Mouse (Mus musculus) left cerebral cortex, adult 2 months (tissue): ENCODE results near the gene Eln. TPM values are rescaled to one million over a fixed set of nuclear protein-coding genes. Genes with fewer than 3 reads are reported as not detected.
A peak's percentile ranks its signal among the peaks of the same experiment; 100 is the strongest.

Source experiments
- DNase-seq, 2 experiments: peaks; one replicate each; pipeline ENCODE4 v3.0.0; 2021 to 2022; ENCODE audit warnings: low spot score in 2 of 2, mixed read lengths in 1 of 2; ENCODE audit errors: extremely low spot score in 1 of 2
- H3K27ac ChIP-seq: fragments of 200-600 bp; 2 replicates; pipeline ENCODE4 v1.8.1; 2022
- H3K4me3 ChIP-seq: fragments of 200-600 bp; 2 replicates; pipeline ENCODE4 v1.8.1; 2022
- CTCF ChIP-seq: fragments of 200-600 bp; IDR thresholded peaks from 2 replicates; pipeline ENCODE4 v1.8.1; 2022; ENCODE audit warnings: antibody characterized with exemption, mild to moderate bottlenecking, moderate library complexity
- intact Hi-C: fragments of 180-260 bp; cut with DNase I; formaldehyde crosslinking; loops from one replicate; pipeline ENCODE4 v1.15.1; 2025
- total RNA-seq, 2 experiments: library from RNA; stranded (reverse); gene quantifications; 2 replicates each; pipeline ENCODE4 v1.2.3; 2021

The Eln gene
- total RNA-seq, 2 experiments from 2014 or later: 11.3 to 11.7 TPM

DNA sequence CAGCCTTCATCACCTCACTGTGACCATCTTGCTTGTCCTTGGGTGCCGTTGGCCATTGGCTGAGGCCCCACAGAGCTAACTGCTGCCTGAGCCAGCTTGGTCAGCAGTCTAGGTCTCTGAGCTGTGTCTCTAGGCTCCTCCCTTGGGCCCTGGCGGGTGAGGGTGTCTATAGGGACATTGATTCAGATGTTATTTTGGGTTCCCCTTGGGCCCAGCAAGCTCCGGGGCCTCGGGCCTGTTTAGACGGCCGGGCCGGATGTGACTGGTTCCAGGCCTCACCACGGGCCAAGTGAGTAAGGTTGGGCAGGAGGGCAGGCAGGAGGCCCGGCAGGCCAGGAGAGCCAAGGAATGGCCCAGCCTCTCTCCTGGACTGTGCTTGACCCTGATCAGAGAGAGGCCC, 16.2 kb upstream of the Eln start:
- intact Hi-C loops: no loop called here
- no peak for DNase-seq
- no peak for TF ChIP-seq CTCF
- Histone ChIP-seq H3K4me3 (no peak overlapping the region), H3K27ac (no peak overlapping the region)

DNA sequence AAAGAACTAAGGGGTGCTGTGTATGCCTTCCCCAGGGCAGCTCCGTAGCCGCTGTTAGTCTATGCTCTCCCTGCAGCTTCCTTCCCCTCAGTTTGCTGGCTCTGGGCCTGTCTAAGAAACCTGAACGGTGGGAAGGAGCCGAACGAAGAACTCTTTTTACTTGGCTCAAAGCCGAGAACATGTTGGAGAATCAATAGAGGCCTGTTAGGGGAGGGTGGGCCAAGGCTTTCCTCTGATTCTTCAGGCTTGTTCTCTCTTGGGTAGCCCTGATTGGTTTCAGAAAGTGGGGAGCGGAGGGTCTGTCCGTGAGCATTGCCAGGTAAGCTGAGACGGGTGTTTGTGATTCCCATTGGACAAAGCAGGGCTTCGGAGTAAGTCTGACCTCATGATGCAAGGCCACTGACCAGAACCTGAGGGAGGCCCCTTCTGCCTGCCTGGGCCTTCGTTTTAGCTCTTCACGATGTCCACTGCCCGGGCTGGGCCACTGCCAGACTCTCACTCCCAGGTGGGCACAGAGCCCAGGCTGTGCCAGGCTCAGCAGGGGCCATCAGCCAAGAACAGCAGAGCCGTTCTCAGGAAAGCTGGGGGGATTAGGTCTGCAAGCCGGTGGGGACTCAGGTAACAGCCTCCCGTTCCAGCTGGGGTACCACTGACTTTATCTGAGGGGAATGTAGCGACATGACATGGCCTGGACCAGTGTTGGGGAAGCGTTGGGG, 14.4 kb upstream of the Eln start:
- no peak overlapping the region for H3K27ac ChIP-seq
- TF ChIP-seq CTCF: no peak
- intact Hi-C loops: no loop called here
- peak in 1 of 2 experiments; percentile 28 for DNase-seq
- H3K4me3 ChIP-seq: no peak overlapping the region

- intact Hi-C loops: no loop called here
- TF ChIP-seq CTCF: no peak
- H3K4me3 ChIP-seq: no peak overlapping the region
- DNase-seq: no peak
- no peak overlapping the region for H3K27ac ChIP-seq
These were observed 8.9 kb upstream of the Eln start for GRCm38 (mm10) chr5:134756031-134756430.

DNA sequence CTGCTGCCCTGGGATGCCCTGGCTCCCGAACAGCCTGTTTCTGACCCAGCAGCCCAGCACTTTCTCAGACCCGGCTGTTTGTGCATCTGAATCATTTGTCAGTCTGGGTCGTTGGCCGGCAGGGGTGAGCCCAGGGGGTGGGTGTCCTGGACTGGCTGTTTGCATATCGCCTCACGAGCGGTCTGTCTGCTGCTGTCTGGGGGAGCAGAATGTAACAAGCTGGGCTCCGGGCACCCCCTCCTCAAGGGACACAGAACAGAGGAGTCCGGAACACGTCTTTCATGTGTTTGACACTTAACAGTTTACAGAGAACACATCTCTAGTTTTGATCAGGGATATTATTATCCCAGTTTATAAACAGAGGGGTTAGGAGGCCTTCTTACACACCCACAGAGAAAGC, 7.0 kb upstream of the Eln start:
- DNase-seq: no peak
- H3K27ac ChIP-seq: no peak overlapping the region
- H3K4me3 ChIP-seq: no peak overlapping the region
- intact Hi-C loops: no loop called here
- no peak for TF ChIP-seq CTCF

DNA sequence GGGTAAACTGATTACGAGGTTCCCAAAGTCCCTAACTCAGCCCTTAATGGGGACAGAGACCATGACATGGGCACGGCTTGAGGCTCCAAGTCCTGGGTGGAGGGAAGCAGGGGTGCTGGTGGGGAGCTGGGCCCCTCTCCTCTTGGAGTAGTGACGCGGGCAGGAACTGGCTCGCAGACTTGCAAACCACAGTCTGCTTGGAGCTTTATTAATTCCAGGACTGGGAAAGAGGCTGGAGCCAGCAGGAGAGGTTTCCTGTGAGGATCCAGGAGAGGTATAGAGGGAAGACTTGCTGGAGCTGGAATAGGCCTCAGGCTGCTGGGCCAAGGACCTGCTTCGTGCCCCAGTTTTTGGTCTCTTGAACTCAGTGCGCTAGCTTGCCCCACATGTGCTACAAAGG, 3.3 kb upstream of the Eln start:
- DNase-seq: no peak
- Histone ChIP-seq H3K4me3 (no peak overlapping the region), H3K27ac (no peak overlapping the region)
- intact Hi-C loops: no loop called here
- TF ChIP-seq CTCF: no peak

DNA sequence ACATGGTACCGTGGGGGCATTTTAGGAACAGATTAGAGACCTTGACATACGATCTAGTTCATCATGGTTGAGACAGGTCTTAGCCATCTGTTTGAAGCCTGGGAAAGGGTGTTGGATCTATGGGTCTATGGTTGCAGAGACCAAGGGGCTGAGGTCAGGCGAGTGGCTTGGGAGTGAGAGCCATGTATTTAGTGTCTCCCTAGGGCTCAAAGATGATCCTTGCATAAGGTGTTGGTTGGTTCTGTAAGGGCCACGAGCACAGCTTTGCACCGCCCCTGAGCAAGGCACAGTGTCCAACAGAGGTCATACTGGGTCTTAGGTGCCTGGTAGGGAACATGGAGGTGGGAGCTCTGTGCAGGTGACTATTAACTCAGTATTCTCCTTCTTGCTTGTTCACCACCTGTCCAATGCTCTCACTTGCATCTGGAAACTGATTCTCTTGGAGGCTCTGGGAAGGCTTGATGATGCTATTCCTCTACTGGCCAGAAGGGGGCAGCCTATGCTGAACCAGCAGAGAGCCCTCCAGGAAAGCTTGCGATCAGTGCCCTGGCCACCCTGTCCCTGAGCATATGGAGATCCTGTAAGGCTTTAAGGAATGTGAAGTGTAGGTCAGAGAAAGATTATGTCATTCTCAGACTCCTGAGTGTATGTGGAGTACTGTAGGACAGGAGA, 960 bp upstream of the Eln start:
- Histone ChIP-seq H3K27ac (peak overlapping the region; percentile 72), H3K4me3 (peak overlapping the region; percentile 7; the same call in 1 of the 2 replicates)
- peak; percentile 56 for DNase-seq
- peak; percentile 94 for TF ChIP-seq CTCF
- intact Hi-C loops: loop anchor here (2.0 kb wide), 1 partner anchor 153 kb away; no protein-coding TSS in a partner anchor

DNA sequence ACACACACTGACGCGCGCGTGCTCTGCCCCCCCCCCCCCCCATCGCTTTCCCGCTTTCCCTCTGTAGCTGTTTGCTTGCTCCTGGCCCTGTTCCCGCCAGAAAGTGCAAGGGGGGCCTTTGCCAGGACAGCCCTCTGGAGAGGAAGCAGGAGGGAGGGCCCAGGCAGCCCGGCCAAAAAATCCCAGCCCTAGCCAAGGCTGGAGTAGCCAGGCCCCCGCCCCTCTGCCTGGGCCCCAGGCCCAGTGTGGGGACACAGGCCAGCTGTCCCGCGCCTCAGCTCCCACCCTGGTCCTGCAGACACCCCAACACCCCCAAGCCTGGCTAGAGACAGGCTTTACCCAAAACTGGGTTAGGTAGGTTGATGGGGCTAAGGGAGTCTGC, 380 bp upstream of the Eln start:
- intact Hi-C loops: no loop called here
- Histone ChIP-seq H3K4me3 (peak overlapping the region; percentile 7; the same call in 1 of the 2 replicates), H3K27ac (peak overlapping the region; percentile 72)
- peak; percentile 53 to 67 for DNase-seq
- no peak for TF ChIP-seq CTCF

DNA sequence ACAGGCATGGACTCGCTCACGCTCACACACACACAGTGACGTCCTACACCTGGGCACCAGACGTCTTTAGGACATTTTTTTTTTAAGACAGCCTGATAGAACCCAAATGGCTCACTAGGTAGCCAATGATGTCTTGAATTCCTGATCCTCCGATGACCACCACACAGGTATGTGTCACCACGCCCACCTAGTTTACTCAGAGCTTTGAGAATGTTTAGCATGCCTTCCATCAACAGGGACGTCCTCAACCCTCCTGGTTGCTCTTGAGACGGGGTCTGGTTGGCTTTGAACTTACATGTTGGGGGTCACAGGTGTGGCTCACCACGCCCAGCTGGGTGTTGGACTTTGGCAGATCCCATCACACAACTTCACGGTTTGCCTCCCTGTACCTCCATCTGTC, 922 bp downstream of the Eln start:
- no peak overlapping the region for H3K27ac ChIP-seq
- TF ChIP-seq CTCF: no peak
- no peak overlapping the region for H3K4me3 ChIP-seq
- intact Hi-C loops: no loop called here
- no peak for DNase-seq

- no peak for TF ChIP-seq CTCF
- H3K27ac ChIP-seq: no peak overlapping the region
- H3K4me3 ChIP-seq: no peak overlapping the region
- no peak for DNase-seq
- intact Hi-C loops: no loop called here
These were observed 1.3 kb downstream of the Eln start for GRCm38 (mm10) chr5:134745801-134746200.

- no peak for TF ChIP-seq CTCF
- intact Hi-C loops: no loop called here
- Histone ChIP-seq H3K4me3 (no peak overlapping the region), H3K27ac (no peak overlapping the region)
- DNase-seq: no peak
These were observed 2.1 kb downstream of the Eln start for GRCm38 (mm10) chr5:134745000-134745399.

DNA sequence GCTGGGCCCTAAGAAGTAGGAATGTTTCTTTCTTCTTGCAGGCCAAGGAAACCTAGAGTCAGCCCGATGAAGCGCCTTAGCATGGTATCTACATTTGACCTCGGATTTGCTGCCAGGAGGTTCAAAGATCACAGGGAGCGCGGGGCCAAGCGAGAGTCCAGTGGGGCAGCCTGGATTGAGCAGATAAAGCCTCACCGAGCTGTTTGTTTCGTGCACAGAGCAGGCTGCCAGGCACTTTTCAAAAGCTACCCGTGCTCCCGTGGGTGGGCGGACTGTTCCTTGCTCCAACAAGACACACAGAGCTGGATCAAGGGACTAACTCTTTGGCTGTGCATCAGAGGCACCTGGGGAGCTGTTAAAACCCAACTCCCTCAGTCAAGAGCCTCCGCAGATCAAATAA, 3.1 kb downstream of the Eln start:
- intact Hi-C loops: no loop called here
- Histone ChIP-seq H3K27ac (no peak overlapping the region), H3K4me3 (no peak overlapping the region)
- no peak for TF ChIP-seq CTCF
- no peak for DNase-seq

DNA sequence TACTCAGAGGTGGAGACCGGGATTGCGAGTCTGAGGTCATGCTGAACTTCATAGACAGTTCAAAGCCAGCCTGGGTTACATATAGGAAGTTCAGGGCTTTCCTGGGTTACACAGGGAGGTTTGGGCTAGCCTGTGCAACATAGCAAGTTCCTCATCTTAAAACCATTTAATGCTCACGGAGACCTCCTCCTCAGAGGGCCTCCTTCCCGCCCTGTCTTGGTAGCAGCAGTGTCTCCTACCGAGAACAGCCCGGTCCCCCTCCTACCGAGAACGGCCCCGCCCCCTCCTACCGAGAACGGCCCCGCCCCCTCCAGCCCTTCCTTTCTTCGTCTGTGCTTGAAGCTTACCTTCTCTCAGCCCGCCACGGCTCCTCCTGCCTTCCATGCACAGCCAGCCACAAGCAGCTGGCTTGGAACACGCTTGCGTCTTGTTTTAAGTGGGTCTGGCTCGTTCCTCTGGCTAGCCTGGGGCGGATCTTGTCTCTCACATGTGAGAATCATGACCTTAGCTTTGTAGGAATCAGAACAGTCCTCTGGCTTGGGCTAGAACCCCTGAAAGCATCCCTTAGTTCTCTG, 4.8 kb downstream of the Eln start:
- H3K27ac ChIP-seq: no peak overlapping the region
- intact Hi-C loops: no loop called here
- TF ChIP-seq CTCF: no peak
- DNase-seq: no peak
- H3K4me3 ChIP-seq: no peak overlapping the region
